Mouse (Mus musculus): ENCODE data around the gene Slfn8.
"Not testable (repeated sequence)": the region's sequence is repeated elsewhere in the genome, so short reads cannot be mapped to it uniquely, and the experiment has no call there.

Gene Slfn8

DNA sequence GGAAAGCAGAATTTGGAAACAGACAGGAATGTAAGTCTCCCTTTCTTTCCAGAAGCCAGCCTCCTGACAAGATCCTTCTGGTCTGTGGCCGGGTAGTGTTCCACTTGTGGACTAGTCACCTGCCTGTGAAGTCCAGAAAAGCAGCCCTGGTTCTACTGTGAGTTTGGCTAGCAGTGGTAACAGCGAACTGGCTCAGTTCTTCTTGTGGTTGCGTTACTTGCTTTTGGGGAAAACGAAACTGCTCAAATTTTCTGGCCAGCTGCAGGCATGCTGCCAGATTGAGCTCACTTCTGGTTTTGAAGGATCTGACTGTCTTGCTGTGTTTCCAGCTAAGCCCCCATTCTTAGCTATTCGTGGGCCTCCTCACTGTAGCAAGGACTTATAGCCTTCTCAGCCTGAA lies at the start of gene Slfn8:
Slfn8 (minus strand) TSS at position 190 of the 400 bp plus-strand sequence.
- DNase-seq (ENCODE audit: low spot score): no peak

GRCm38 (mm10) chr11:83067982-83068694 lies 47.5 kb upstream of the Slfn8 start:
- DNase-seq (ENCODE audit: low spot score): no peak

DNA sequence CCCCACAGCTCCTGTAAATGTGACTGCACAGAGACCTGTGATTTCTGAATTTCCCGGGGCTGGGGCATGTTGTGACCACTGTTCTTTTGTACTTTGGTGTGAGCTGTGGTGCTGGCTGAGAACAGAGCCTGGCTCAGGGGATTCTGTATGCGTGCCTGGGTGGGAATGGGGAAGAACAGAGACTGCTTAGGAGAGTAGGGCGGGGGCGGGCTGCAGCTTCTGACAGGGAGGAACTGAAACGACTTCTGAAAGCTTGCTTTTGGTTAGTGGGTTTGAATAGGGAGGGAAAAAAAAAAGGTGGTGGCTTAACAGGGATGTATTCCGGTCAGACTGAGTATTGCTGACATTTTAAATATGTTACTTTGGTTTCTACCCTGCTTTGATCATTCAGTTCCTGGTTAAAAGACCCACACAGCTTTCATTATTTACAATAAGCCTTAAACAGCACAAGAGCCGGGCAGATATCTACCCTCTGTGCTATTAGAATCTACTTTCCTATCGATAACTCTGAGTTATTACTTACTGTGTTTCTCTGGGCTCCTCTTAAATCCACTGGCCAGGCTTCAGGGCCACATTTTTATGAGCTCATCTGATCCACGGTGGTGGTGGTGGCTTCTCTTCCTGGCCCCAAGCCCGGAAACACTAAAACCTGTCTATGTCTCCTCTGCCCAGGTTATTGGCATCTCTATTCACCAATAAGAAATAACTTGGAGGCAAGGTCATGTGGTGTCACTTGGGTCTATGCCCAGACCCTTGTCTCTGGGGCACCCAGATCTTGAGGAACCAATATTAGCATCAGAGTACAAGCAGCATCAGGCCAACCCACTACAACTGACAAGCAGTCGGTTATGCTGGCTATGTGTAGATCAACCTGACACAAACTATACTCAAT lies 46.3 kb upstream of the Slfn8 start:
- DNase-seq (ENCODE audit: low spot score): no peak

GRCm38 (mm10) chr11:83065441-83066344 lies 45.1 kb upstream of the Slfn8 start:
- no peak for DNase-seq (ENCODE audit: low spot score)

DNA sequence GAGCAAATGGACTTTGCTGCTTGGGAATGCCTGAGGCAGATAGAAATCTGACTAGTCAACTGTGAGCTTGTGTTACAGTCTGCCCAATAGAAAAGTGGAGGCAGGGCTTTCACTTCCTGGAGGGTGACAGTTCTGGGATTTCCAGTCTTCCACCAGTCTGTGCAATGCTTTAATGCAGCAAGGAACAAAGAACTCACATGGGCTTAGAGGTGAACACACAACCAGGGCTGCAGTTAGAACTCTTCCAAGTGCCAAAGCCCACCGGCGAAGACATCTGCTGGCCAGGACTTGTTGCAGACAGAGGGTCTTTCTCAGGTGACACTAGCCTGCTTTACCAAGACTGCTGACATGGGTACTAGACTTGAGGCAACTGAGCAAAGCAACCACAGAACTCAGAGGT lies 44.3 kb upstream of the Slfn8 start, which contains the start of gene Slfn2:
Slfn2 (plus strand) TSS at position 167 of the 400 bp plus-strand sequence.
- no peak for DNase-seq (ENCODE audit: low spot score)

GRCm38 (mm10) chr11:83063941-83064349 lies 43.3 kb upstream of the Slfn8 start:
- no peak for DNase-seq (ENCODE audit: low spot score)

DNA sequence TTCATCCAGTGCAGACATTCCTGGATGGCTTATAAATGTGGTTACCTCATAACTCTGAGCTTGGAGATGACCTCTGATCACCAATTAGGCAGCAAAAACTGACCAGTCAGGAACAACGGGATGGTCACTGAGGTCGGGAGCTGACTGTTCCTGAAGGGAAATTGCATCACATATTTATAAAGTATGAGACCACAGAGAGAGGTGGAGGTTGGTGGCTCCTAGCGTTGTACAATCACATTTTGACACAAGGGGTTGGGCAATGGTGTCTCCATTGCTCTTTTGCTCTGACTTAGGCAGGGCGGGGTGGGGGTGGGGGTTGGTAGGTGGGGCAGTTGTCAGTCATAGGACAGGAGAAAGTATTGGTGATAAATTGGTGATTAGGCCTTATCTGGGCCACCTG lies 42.5 kb upstream of the Slfn8 start:
- no peak for DNase-seq (ENCODE audit: low spot score)

DNA sequence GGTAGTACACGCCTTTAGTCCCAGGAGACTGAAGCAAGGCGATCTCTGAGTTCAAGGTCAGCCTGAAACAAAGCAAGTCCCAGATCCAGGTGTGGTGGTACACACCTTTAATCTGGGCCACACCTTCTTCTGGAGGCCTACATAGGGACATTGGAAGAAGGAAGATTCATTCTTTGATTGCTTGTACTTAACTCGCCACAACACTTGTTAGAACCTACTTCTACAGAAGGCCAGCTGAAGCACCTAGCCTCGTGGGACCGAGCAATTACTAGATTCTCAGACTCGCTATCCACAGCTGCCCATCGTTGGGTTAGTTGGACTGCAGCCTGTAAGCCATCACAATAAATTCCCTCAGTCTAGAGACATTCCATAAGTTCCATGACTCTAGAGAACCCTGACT lies 41.2 kb upstream of the Slfn8 start:
- no peak for DNase-seq (ENCODE audit: low spot score)

GRCm38 (mm10) chr11:83060412-83061020 lies 39.9 kb upstream of the Slfn8 start:
- DNase-seq (ENCODE audit: low spot score): no peak

DNA sequence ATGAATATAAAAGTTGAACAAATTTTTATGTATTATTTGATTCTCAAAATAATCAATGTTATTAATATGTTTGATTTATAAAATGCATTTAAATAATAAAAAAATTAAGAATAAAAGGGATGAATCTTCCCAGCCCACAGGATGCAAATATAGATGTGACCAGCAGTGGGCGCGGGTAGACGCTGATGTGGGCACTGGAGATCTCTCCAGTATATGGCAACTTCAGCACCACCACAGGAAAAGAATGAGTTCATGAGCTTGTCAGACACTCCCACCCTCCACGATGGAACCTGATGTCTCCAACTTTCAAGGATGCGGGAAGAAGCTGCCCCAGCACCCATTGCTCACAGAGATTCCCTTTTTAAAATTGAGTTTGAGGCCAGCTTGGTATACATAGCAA lies 37.3 kb upstream of the Slfn8 start:
- peak; percentile 76 for DNase-seq (ENCODE audit: low spot score)

DNA sequence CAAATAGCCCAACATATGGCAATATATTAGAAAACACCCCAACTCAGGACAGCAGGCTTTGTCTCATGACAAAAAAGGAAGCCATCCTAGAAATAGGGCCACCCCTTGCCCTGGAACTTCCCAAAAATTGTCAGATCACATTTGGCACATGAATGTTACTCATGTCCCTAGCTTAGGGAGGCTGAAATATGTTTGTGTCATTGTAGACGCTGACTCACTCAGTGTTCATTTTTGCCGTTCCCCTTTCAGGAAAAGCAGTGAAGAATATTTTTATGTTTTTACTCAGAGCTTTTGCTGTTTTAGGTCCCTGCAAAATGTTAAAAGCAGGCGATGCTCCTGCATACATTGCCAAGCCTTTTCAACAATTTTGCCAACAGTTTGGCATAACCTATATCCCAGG lies 25.0 kb upstream of the Slfn8 start:
- DNase-seq (ENCODE audit: low spot score): no peak

- DNase-seq (ENCODE audit: low spot score): no peak
Measured at GRCm38 (mm10) chr11:83043891-83044290, 23.3 kb upstream of the Slfn8 start.

- DNase-seq (ENCODE audit: low spot score): no peak
Measured at GRCm38 (mm10) chr11:83041000-83041399, 20.4 kb upstream of the Slfn8 start.

DNA sequence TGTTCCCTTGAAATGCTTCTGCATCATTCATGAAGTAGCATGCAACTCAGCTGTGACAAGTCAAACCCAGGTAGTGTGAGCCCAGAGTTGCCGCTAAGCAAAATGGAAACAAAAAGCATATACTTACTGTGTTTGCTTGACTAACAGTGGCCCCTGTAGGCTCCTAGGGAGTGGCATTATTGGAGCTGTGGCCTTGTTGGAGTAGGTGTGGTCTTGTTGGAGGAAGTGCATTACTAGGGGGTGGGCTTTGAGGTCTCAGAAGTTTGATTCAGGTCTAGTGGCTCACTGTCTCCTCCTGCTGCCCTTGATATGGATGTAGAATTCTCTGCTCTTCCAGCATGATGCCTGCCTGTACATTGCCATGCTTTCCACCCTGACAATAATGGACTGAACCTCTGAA lies 19.7 kb upstream of the Slfn8 start:
- DNase-seq (ENCODE audit: low spot score): peak; percentile 11

GRCm38 (mm10) chr11:83039796-83040195 lies 19.2 kb upstream of the Slfn8 start:
- no peak for DNase-seq (ENCODE audit: low spot score)

- DNase-seq (ENCODE audit: low spot score): no peak
Measured at GRCm38 (mm10) chr11:83039156-83039555, 18.5 kb upstream of the Slfn8 start.

GRCm38 (mm10) chr11:83038686-83039085 lies 18.1 kb upstream of the Slfn8 start:
- DNase-seq (ENCODE audit: low spot score): not testable (repeated sequence)

- not testable (repeated sequence) for DNase-seq (ENCODE audit: low spot score)
Measured at GRCm38 (mm10) chr11:83019561-83020519, 770 bp downstream of the Slfn8 start.

- no peak for DNase-seq (ENCODE audit: low spot score)
Measured at GRCm38 (mm10) chr11:83016093-83016492, 4.5 kb downstream of the Slfn8 start.

DNA sequence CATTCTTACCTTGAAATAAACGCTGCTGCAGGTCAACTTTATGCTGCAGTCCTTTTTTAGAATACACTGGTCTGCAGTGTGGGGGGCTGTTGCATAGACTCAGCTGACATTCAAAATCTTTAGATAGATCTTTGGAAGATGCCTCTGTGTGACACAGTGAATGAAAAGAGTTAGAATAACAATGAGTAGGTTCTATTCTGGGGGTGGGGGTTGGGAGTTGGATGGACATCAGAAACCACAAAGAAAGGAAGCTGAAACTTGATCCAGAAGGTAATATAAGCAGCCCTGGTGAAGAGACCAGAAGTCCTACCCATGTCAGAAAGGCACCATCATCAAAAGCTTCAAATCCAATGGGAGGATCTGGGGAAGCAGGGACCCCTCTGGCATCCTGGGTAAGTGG lies 7.3 kb downstream of the Slfn8 start:
- no peak for DNase-seq (ENCODE audit: low spot score)

Data from embryo, embryonic 10.5 days (tissue).